Mouse (Mus musculus) forebrain, embryonic 13.5 days (tissue): ENCODE results near the gene Naif1. TPM values are rescaled to one million over a fixed set of nuclear protein-coding genes. Genes with fewer than 3 reads are reported as not detected.
A peak's percentile ranks its signal among the peaks of the same experiment; 100 is the strongest.

Source experiments
- ATAC-seq: fragments of 200-750 bp; cut with Nextera tagmentation; 2 replicates; pipeline ENCODE4 v1.8.0; 2017
- H3K27ac ChIP-seq: fragments of 300-500 bp; sonication (generic); 2 replicates; pipeline ENCODE4 v1.5.1; 2015; ENCODE audit warnings: inconsistent platforms, mild to moderate bottlenecking, moderate library complexity
- H3K27me3 ChIP-seq: fragments of 300-500 bp; sonication (generic); 2 replicates; pipeline ENCODE4 v1.6.1; 2015; ENCODE audit warnings: mild to moderate bottlenecking, inconsistent platforms
- H3K36me3 ChIP-seq: fragments of 300-500 bp; sonication (generic); 2 replicates; pipeline ENCODE4 v1.6.1; 2015; ENCODE audit warnings: mild to moderate bottlenecking, inconsistent platforms; ENCODE audit not compliant: poor library complexity, severe bottlenecking
- H3K4me1 ChIP-seq: fragments of 300-500 bp; sonication (generic); 2 replicates; pipeline ENCODE4 v1.6.1; 2015; ENCODE audit warnings: inconsistent platforms
- H3K4me2 ChIP-seq: fragments of 300-500 bp; sonication (generic); 2 replicates; pipeline ENCODE4 v1.6.1; 2015; ENCODE audit warnings: inconsistent platforms, mild to moderate bottlenecking, moderate library complexity
- H3K4me3 ChIP-seq: fragments of 300-500 bp; sonication (generic); 2 replicates; pipeline ENCODE4 v1.5.1; 2015; ENCODE audit warnings: mild to moderate bottlenecking, inconsistent platforms
- H3K9ac ChIP-seq: fragments of 300-500 bp; sonication (generic); 2 replicates; pipeline ENCODE4 v1.6.1; 2015; ENCODE audit warnings: mild to moderate bottlenecking, inconsistent platforms
- H3K9me3 ChIP-seq: fragments of 300-500 bp; sonication (generic); replicated peaks from 2 replicates; pipeline ENCODE4 v1.6.1; 2016; ENCODE audit warnings: inconsistent platforms
- WGBS: fragments of 180-500 bp; shearing (Covaris S2); methylation state at CpG from one replicate; pipeline ENCODE4 v1.1.7; 2015; 5-methylcytosine and 5-hydroxymethylcytosine counted together
- polyA plus RNA-seq: library from polyadenylated mRNA; unstranded; fragments of >200 nt; fragmentation: Nextera tagmentation; extraction: Ambion mirVana; gene quantifications from 2 replicates; pipeline ENCODE4 v1.2.1, GENCODE M21; 2015

Naif1 gene
- polyA plus RNA-seq: 5.4 and 5.6 TPM in 2 replicates

- Histone ChIP-seq H3K27ac (peak within 1 kb of the TSS; percentile 96), H3K36me3 (peaks cover 5% of the 10 kb centered on the region; the same call in 1 of the 2 replicates), H3K4me2 (peak within 1 kb of the TSS; percentile 84), H3K9ac (peak within 1 kb of the TSS; percentile 83), H3K9me3 (no peaks in the 10 kb centered on the region), H3K27me3 (no peaks in the 10 kb centered on the region), H3K4me1 (peaks cover 59% of the 10 kb centered on the region), H3K4me3 (peak within 1 kb of the TSS; percentile 69)
- no peak for ATAC-seq
- WGBS: 84% methylated on average over 15 of the region's 15 CpGs
Measured at GRCm38 (mm10) chr2:32449761-32450754, at the start of gene Naif1. Gene Naif1 (plus strand): TSS chr2:32450457.

DNA sequence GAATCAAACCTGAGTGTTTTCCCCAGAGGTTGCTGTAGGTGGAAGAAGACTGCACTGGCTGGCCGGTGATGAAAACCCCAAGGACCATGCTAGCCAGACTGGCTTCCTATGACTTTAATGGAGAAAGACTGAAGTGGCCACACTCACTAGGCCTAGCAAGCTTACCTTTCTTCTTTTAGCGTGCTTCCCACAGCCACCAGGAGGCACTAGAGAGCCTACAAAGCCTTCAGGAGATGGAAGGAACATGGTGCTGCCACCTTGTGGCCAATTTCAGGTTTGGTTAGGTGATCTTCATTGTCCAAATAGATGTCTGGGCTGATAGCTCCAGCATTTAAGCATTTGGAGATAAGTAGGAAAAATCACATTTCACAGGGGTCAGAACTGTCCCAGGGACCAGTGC lies 45.6 kb upstream of the Naif1 start:
- peak; percentile 63; the same call in 1 of the 2 replicates for ATAC-seq
- Histone ChIP-seq H3K4me3 (no peak overlapping the region), H3K4me2 (no peak overlapping the region), H3K9ac (no peak overlapping the region), H3K4me1 (no peaks in the 10 kb centered on the region), H3K36me3 (peaks cover 30% of the 10 kb centered on the region), H3K27ac (no peak overlapping the region), H3K9me3 (no peaks in the 10 kb centered on the region), H3K27me3 (no peaks in the 10 kb centered on the region)
- 22% methylated on average over 2 of the region's 2 CpGs for WGBS

DNA sequence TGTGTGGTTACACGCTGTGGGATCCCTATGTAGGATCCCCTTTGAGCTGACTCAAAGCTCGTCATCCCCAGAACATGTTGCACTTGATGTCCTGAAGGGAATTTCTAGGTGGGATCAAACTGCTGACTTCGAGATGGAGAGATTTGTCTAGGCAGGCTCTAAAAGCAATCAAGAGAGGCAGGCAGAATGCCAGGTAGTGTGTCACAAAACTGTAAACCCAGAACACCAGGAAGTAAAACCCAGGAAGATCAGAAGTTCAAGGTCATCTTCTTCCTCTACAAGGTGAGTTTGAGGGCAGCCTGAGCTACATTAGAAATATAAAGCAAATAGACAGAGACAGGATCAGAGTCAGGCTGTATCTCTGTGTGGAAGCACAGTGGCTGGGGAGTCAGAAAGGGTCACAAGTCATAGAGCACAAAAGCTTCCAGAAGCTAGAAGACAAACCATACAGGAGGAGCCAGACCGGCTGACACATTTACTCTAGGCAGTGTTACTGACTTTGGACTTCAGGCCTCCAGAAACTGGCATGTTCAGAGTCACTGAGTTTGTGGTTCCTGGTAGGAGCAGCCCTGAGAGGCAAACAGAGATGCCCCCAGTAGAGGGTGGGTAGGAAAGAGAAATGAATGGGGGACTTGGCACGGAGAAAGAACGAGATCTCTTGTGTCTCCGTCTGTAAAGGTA lies 43.0 kb upstream of the Naif1 start:
- 84% methylated on average over 7 of the region's 7 CpGs for WGBS
- no peaks in the 10 kb centered on the region for H3K27me3 ChIP-seq
- no peak for ATAC-seq
- no peak overlapping the region for H3K4me3 ChIP-seq
- H3K27ac ChIP-seq: no peak overlapping the region
- no peak overlapping the region for H3K4me2 ChIP-seq
- H3K9ac ChIP-seq: no peak overlapping the region
- peaks cover 7% of the 10 kb centered on the region for H3K36me3 ChIP-seq
- no peaks in the 10 kb centered on the region for H3K4me1 ChIP-seq
- no peaks in the 10 kb centered on the region for H3K9me3 ChIP-seq

GRCm38 (mm10) chr2:32408429-32409424 lies 41.5 kb upstream of the Naif1 start:
- 73% methylated on average over 25 of the region's 25 CpGs for WGBS
- H3K9me3 ChIP-seq: no peaks in the 10 kb centered on the region
- H3K27me3 ChIP-seq: no peaks in the 10 kb centered on the region
- no peak for ATAC-seq
- H3K4me2 ChIP-seq: no peak overlapping the region
- H3K36me3 ChIP-seq: peaks cover 1% of the 10 kb centered on the region
- no peaks in the 10 kb centered on the region for H3K4me1 ChIP-seq
- H3K4me3 ChIP-seq: no peak overlapping the region
- H3K27ac ChIP-seq: no peak overlapping the region
- H3K9ac ChIP-seq: no peak overlapping the region

DNA sequence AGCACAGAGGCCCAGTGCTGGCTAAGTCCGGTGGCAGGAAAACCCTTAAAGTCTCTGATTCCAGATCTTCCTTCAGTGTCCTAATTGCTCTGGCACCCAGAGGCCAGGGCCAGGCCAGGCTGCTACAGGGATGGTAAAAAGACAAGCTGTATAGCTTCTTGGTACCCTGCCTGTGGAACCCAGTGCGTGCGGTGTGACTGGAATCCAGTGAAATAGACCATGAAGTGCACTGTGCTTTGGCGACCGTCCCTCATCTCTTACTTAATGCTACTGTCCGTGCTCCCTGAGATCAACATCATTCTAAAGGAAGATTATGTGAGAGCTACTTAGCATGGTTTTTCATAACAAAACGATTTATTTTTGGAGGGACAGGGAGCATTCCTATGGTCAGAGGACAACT lies 38.9 kb upstream of the Naif1 start:
- ATAC-seq: no peak
- Histone ChIP-seq H3K27me3 (no peaks in the 10 kb centered on the region), H3K9me3 (no peaks in the 10 kb centered on the region), H3K36me3 (peaks cover 28% of the 10 kb centered on the region), H3K4me2 (no peak overlapping the region), H3K27ac (no peak overlapping the region), H3K4me1 (no peaks in the 10 kb centered on the region), H3K4me3 (no peak overlapping the region), H3K9ac (no peak overlapping the region)
- 85% methylated on average over 7 of the region's 7 CpGs for WGBS

- Histone ChIP-seq H3K36me3 (peaks cover 43% of the 10 kb centered on the region), H3K4me2 (no peak overlapping the region), H3K27ac (no peak overlapping the region), H3K27me3 (no peaks in the 10 kb centered on the region), H3K9ac (no peak overlapping the region), H3K9me3 (no peaks in the 10 kb centered on the region), H3K4me3 (no peak overlapping the region), H3K4me1 (no peaks in the 10 kb centered on the region)
- ATAC-seq: no peak
- WGBS: 88% methylated on average over 6 of the region's 6 CpGs
Measured at GRCm38 (mm10) chr2:32412742-32413531, 37.3 kb upstream of the Naif1 start.

DNA sequence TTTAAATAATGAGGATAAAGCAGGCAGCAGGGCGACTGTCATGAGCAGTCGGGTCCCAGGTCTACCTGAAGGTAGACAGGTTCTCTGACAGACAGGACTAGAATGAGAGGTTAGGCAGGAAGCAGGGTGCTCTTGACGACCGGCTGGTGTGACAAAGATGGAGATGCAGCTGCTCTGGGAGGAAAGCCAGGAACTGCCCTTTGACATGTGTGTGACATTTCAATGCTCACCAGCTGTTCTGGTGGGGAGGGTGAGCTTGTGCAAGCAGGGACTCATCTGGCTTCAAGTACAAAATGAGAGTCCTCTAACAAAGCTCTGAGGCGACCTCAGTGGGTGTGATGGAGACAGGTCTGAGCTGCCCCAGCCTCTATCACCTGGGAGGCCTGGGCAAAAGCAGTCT lies 36.3 kb upstream of the Naif1 start:
- Histone ChIP-seq H3K36me3 (peaks cover 53% of the 10 kb centered on the region), H3K4me1 (no peaks in the 10 kb centered on the region), H3K9me3 (no peaks in the 10 kb centered on the region), H3K9ac (no peak overlapping the region), H3K27ac (no peak overlapping the region), H3K27me3 (no peaks in the 10 kb centered on the region), H3K4me3 (no peak overlapping the region), H3K4me2 (no peak overlapping the region)
- 71% methylated on average over 5 of the region's 5 CpGs for WGBS
- ATAC-seq: no peak

- no peaks in the 10 kb centered on the region for H3K27me3 ChIP-seq
- no peaks in the 10 kb centered on the region for H3K4me1 ChIP-seq
- no peak overlapping the region for H3K4me3 ChIP-seq
- ATAC-seq: no peak
- H3K27ac ChIP-seq: no peak overlapping the region
- no peak overlapping the region for H3K4me2 ChIP-seq
- WGBS: 92% methylated on average over 12 of the region's 12 CpGs
- H3K9me3 ChIP-seq: no peaks in the 10 kb centered on the region
- H3K36me3 ChIP-seq: peaks cover 72% of the 10 kb centered on the region
- H3K9ac ChIP-seq: no peak overlapping the region
Measured at GRCm38 (mm10) chr2:32415801-32416200, 34.5 kb upstream of the Naif1 start.

DNA sequence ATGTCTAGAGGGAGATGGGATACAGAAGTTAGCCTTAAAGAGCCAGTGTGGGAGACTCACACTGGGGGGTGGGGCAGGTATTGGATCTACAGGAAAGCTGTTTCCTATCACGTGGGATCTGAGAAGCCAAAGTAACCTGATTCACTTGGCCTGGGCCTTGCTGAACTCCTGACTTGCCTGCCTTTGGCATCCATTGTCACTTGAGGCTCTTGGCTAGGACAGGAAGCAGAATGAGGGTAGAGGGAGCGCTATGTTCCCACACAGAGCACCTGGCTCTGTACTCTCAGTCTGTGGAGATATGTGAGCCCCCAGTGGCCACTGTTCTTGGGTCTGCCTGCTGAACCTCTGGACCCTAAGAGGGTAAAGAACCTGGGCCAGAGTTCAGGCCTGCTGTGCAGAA lies 33.7 kb upstream of the Naif1 start:
- Histone ChIP-seq H3K4me1 (no peaks in the 10 kb centered on the region), H3K4me2 (no peak overlapping the region), H3K36me3 (peaks cover 77% of the 10 kb centered on the region), H3K9ac (no peak overlapping the region), H3K9me3 (no peaks in the 10 kb centered on the region), H3K27ac (no peak overlapping the region), H3K4me3 (no peak overlapping the region), H3K27me3 (no peaks in the 10 kb centered on the region)
- ATAC-seq: no peak
- WGBS: 92% methylated on average over 2 of the region's 2 CpGs

- 0 out of 2 replicates have a peak, but pooled peaks cover under 1% of the 10 kb centered on the region for H3K4me1 ChIP-seq
- WGBS: 92% methylated on average over 8 of the region's 8 CpGs
- peaks cover 77% of the 10 kb centered on the region for H3K36me3 ChIP-seq
- no peak overlapping the region for H3K4me2 ChIP-seq
- H3K4me3 ChIP-seq: no peak overlapping the region
- ATAC-seq: no peak
- no peak overlapping the region for H3K9ac ChIP-seq
- H3K9me3 ChIP-seq: no peaks in the 10 kb centered on the region
- H3K27me3 ChIP-seq: no peaks in the 10 kb centered on the region
- H3K27ac ChIP-seq: no peak overlapping the region
Measured at GRCm38 (mm10) chr2:32417486-32417885, 32.8 kb upstream of the Naif1 start.
